Mouse (Mus musculus) lung, adult 2 months (tissue): ENCODE data around the gene Pla2g5.

ENCODE experiments used
- CTCF ChIP-seq: fragments of 200-500 bp; IDR thresholded peaks from 2 replicates; pipeline ENCODE4 v1.5.1; 2011; ENCODE audit warnings: mild to moderate bottlenecking, low read length, control low read depth; ENCODE audit not compliant: insufficient read depth
- POLR2A ChIP-seq: fragments of 200-500 bp; IDR thresholded peaks from 2 replicates; pipeline ENCODE4 v1.6.1; 2011; ENCODE audit warnings: low read depth, mild to moderate bottlenecking, control low read depth, low read length, borderline replicate concordance; ENCODE audit errors: extremely low read depth

DNA sequence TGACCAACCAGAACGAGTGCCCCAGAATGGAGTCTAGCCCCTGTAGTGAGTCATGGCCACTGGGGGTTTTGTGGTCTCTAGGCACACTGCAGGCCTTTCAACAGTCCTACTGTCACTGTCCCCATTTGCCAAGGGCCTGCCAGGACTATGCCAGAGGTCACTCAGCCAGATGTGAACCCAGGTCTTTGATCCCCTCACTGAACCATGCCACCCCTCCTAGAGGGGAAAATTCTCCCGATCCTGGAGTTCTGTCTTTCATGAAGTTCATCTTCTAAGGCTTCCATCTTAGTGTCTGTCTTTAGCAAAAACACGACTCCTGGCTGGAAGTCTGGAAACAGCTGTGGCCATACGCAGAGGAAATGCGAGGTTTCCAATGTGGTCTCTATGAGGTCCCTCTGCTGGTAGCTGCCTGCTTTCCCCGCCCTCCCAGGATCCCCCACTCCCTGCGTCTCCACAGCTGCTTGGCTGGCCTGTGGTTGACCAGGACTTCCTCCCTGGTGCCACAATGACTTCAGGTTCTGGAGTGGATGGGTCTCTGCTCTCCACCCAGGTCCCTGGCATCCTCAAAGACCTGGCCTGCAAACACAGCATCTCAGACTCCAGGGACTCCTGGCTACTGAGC lies 56.3 kb downstream of the Pla2g5 start:
- no peak for TF ChIP-seq CTCF
- no peak for TF ChIP-seq POLR2A
